Mouse (Mus musculus) heart, adult 2 months (tissue): ENCODE results near the gene Pomt2. TPM values are rescaled to one million over a fixed set of nuclear protein-coding genes. Genes with fewer than 3 reads are reported as not detected.
A peak's percentile ranks its signal among the peaks of the same experiment; 100 is the strongest.

ENCODE experiments used
- DNase-seq, 2 experiments: peaks; one replicate each; pipeline ENCODE4 v3.0.0; 2021
- H3K27ac ChIP-seq: fragments of 200-600 bp; 2 replicates; pipeline ENCODE4 v1.8.1; 2022
- H3K27me3 ChIP-seq: fragments of 200-500 bp; 2 replicates; pipeline ENCODE4 v1.6.1; 2012; ENCODE audit warnings: mild to moderate bottlenecking, low read length, inconsistent platforms, mixed read lengths; ENCODE audit not compliant: control insufficient read depth, insufficient read depth
- H3K36me3 ChIP-seq: fragments of 200-500 bp; 2 replicates; pipeline ENCODE4 v1.6.1; 2012; ENCODE audit warnings: low read length, inconsistent platforms; ENCODE audit not compliant: control insufficient read depth, insufficient read depth
- H3K4me1 ChIP-seq: fragments of 200-500 bp; 2 replicates; pipeline ENCODE4 v1.6.1; 2011; ENCODE audit warnings: low read length; ENCODE audit not compliant: control insufficient read depth, insufficient read depth
- H3K4me3 ChIP-seq: fragments of 200-600 bp; 2 replicates; pipeline ENCODE4 v1.8.1; 2022
- H3K79me2 ChIP-seq: fragments of 200-500 bp; replicated peaks from 2 replicates; pipeline ENCODE4 v1.6.1; 2012; ENCODE audit warnings: mild to moderate bottlenecking, inconsistent platforms, low read length, moderate library complexity, mixed read lengths; ENCODE audit not compliant: control insufficient read depth, insufficient read depth
- H3K9ac ChIP-seq: fragments of 200-500 bp; 2 replicates; pipeline ENCODE4 v1.6.1; 2012; ENCODE audit warnings: low read depth, mild to moderate bottlenecking, control low read depth, inconsistent platforms, low read length, mixed read lengths
- CTCF ChIP-seq: fragments of 200-600 bp; IDR thresholded peaks from 2 replicates; pipeline ENCODE4 v1.8.1; 2022; ENCODE audit warnings: antibody characterized with exemption, mild to moderate bottlenecking, moderate library complexity
- EP300 ChIP-seq: fragments of 200-500 bp; IDR thresholded peaks from 2 replicates; pipeline ENCODE4 v1.6.1; 2011; ENCODE audit warnings: low read depth, low read length, control low read depth; ENCODE audit not compliant: insufficient read depth
- POLR2A ChIP-seq: fragments of 200-500 bp; IDR thresholded peaks from 2 replicates; pipeline ENCODE4 v1.6.1; 2011; ENCODE audit warnings: mild to moderate bottlenecking, low read depth, low read length, control low read depth; ENCODE audit not compliant: insufficient read depth
- WGBS: fragments of 180-500 bp; shearing (Covaris S2); methylation state at CpG from one replicate; pipeline ENCODE4 v1.1.7; 2018; 5-methylcytosine and 5-hydroxymethylcytosine counted together
- intact Hi-C: fragments of 180-260 bp; cut with DNase I; formaldehyde crosslinking; loops from one replicate; pipeline ENCODE4 v1.15.1; 2025
- polyA plus RNA-seq: library from polyadenylated mRNA; depleted of rRNA; stranded (reverse); fragments of >200 nt; gene quantifications from 2 replicates; pipeline ENCODE4 v1.2.3, GENCODE M21; 2012
- total RNA-seq, 2 experiments: library from RNA; stranded (reverse); gene quantifications; 2 replicates each; pipeline ENCODE4 v1.2.3; 2021

Pomt2 gene
- total and polyA plus RNA-seq, 3 experiments: 9.4 to 9.8 (median 9.7) TPM

DNA sequence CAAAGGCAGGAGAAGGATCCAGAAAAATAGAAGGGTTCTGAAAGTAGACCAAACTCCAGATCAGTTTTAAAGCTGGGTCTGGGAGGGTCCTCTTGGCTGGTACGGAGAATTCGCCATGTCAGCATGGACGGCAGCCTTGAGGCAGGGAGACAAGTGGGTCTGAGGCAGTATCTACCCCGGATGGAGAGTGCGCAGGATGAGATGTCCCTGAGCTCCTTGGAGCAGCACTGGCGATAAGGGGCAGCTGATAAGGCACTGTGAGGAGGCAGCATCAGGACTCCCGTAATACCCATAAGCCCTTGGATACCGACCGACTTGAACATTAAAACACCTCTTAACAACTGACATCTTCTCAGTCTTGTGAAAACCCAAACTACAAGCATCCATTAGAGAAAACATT, 15.0 kb downstream of the Pomt2 start:
- Histone ChIP-seq H3K27ac (no peak overlapping the region), H3K27me3 (no peaks in the 10 kb centered on the region), H3K4me1 (no peaks in the 10 kb centered on the region), H3K4me3 (no peak overlapping the region), H3K9ac (no peak overlapping the region), H3K36me3 (no peaks in the 10 kb centered on the region), H3K79me2 (no peaks in the 10 kb centered on the region)
- no peak for DNase-seq
- TF ChIP-seq POLR2A: no peak
- TF ChIP-seq EP300: no peak
- TF ChIP-seq CTCF: no peak
- intact Hi-C loops: loop anchor here (5.0 kb wide), 1 partner anchor 140 kb away; no protein-coding TSS in a partner anchor
- 72% methylated on average over 9 of the region's 9 CpGs for WGBS

DNA sequence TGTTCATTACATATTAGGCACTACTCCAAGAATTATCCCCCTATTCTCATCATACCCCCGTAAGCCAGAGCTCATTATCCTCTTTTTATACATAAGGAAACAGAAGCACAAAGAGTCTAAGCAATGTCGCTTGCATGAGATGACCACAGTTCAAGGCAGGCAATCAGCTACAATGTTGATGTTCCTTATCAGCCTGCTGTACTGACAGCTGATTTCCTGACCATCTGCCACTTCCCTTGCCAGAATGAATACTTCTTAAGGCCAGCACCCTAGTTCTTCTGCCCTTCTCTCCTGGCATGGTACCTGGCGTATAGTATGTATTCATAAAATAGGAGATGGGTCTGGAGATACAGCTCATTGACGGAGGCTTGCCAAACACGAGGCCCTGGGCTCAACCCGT, 15.6 kb downstream of the Pomt2 start:
- Histone ChIP-seq H3K9ac (no peak overlapping the region), H3K4me1 (no peaks in the 10 kb centered on the region), H3K4me3 (no peak overlapping the region), H3K27me3 (no peaks in the 10 kb centered on the region), H3K36me3 (no peaks in the 10 kb centered on the region), H3K27ac (no peak overlapping the region), H3K79me2 (no peaks in the 10 kb centered on the region)
- intact Hi-C loops: loop anchor here (5.0 kb wide), 1 partner anchor 140 kb away; no protein-coding TSS in a partner anchor
- WGBS: 64% methylated on average over 6 of the region's 6 CpGs
- DNase-seq: no peak
- TF ChIP-seq EP300 (no peak), CTCF (no peak), POLR2A (no peak)

DNA sequence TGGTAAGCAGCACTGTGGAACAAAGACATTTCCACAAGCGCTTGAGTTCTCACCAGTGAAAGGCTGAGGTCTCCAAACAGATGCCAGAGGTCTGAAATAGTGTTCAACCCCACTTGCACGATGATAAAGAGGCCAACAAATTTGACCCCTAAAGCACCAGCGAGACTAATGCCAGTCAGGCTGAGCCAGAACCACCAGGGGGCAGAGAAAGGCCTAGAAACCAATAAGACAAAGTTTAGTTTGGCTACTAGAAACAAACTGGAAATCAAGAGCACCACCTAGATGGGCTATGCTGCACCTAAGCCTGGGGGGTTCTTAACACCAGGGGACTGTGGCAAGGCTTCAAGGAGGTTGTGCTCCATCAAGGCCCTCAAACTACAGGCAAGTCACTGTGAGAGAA, 16.1 kb downstream of the Pomt2 start:
- Histone ChIP-seq H3K4me1 (no peaks in the 10 kb centered on the region), H3K36me3 (no peaks in the 10 kb centered on the region), H3K27ac (no peak overlapping the region), H3K9ac (no peak overlapping the region), H3K27me3 (no peaks in the 10 kb centered on the region), H3K4me3 (no peak overlapping the region), H3K79me2 (no peaks in the 10 kb centered on the region)
- 44% methylated on average over 3 of the region's 3 CpGs for WGBS
- no peak for DNase-seq
- TF ChIP-seq CTCF (peak; percentile 66), POLR2A (no peak), EP300 (no peak)
- intact Hi-C loops: loop anchor here (2.0 to 5.0 kb wide), 2 partner anchors 141 to 203 kb away; no protein-coding TSS in a partner anchor

DNA sequence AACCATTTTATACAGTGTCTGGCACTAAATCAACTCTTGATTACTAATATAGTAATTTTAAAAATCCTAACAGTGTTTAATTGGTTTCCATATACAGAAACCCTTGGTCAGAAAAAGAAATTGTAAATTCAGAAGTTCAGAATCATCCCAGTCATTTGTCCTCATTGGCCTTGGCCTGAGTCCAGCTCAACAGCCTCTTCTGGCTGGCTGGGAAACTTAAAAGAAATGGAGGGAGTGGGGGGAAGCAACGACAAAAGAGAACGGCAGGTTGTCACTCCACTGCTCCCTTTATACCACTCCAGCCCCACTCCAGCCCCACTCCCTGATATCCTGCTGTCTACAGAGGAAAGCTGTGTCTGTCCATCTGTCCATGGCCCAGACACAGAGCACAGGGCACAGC, 16.6 kb downstream of the Pomt2 start:
- WGBS: 69% methylated on average over 2 of the region's 2 CpGs
- Histone ChIP-seq H3K36me3 (no peaks in the 10 kb centered on the region), H3K9ac (no peak overlapping the region), H3K79me2 (no peaks in the 10 kb centered on the region), H3K27ac (no peak overlapping the region), H3K4me3 (no peak overlapping the region), H3K4me1 (no peaks in the 10 kb centered on the region), H3K27me3 (no peaks in the 10 kb centered on the region)
- intact Hi-C loops: loop anchor here (2.0 to 5.0 kb wide), 2 partner anchors 141 to 204 kb away; no protein-coding TSS in a partner anchor
- DNase-seq: no peak
- TF ChIP-seq CTCF (no peak), EP300 (no peak), POLR2A (no peak)

DNA sequence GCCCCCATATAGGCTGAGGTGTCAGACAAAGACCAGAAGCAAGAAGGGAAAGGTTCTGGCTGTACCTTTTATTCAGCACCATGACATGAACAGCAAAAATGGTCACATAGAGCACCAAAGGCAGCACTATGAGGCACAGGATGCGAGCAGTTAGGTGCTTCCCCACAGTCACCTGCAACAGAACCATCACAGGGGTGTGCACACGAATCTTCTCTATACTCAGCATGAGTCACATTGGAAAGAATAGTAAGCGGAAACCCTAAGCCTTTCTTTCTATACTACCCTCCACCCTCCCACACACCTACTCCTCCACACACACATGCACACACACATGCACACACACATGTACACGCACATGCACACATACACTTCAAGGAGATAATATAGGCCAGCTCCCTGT, 17.5 kb downstream of the Pomt2 start:
- H3K9ac ChIP-seq: no peak overlapping the region
- H3K36me3 ChIP-seq: no peaks in the 10 kb centered on the region
- no peak overlapping the region for H3K27ac ChIP-seq
- H3K79me2 ChIP-seq: no peaks in the 10 kb centered on the region
- no peaks in the 10 kb centered on the region for H3K4me1 ChIP-seq
- no peak for DNase-seq
- 92% methylated on average over 4 of the region's 4 CpGs for WGBS
- TF ChIP-seq CTCF (no peak), POLR2A (no peak), EP300 (no peak)
- intact Hi-C loops: loop anchor here (2.0 to 5.0 kb wide), 2 partner anchors 142 to 205 kb away; no protein-coding TSS in a partner anchor
- H3K4me3 ChIP-seq: no peak overlapping the region
- H3K27me3 ChIP-seq: no peaks in the 10 kb centered on the region

DNA sequence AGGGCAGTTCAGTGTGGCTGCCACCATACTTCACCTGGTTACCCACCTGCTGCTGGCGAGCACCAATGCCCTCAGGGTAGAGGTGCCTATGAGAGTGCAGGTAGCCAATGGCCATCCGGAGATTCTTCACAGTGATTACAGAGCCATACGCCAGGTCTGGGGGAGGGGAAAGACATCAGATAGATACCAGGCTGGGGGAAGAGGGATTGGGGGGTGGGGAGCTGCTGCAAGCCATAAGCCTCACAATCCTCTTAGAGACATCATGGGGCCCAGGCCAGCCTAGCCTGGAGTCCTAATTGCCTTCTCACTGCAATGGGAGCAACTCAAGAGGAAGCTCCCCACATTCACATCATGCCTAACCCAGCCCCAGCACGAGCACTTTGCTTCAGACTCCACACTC, 20.5 kb downstream of the Pomt2 start:
- Histone ChIP-seq H3K79me2 (no peaks in the 10 kb centered on the region), H3K4me3 (no peak overlapping the region), H3K9ac (no peak overlapping the region), H3K27me3 (no peaks in the 10 kb centered on the region), H3K27ac (no peak overlapping the region), H3K4me1 (no peaks in the 10 kb centered on the region), H3K36me3 (no peaks in the 10 kb centered on the region)
- 87% methylated on average over 4 of the region's 4 CpGs for WGBS
- no peak for TF ChIP-seq CTCF
- no peak for TF ChIP-seq POLR2A
- no peak for TF ChIP-seq EP300
- intact Hi-C loops: no loop called here
- no peak for DNase-seq
